Mouse (Mus musculus): ENCODE measurements at regions not wholly inside any gene's neighbourhood (a gene's known extent, or its start where the extent isn't known, plus 50 kb on each side); places are given as distances from the start of the nearest gene placed in this dataset.
A peak's percentile ranks its signal among the peaks of the same experiment; 100 is the strongest.

DNA sequence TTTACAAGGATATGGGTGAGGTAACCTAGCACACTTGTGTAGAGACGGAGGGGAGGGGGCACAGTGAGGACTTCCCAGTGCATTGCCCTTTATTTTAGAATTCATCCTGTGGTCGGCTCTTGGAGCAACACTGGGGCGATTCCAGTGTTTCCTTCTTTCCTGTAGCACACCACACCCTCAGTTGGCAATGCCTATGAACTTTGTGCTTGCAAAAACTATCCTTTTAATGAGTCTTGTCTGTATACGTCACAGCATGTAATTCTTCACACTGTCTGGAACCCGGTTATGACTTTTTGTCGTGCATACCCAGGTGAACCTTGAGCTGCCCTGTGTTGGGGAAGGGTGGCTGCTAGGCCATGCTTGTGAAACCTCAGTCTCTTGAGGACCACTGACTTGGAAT is 504.1 kb upstream of the Klf4 start:
- DNase-seq, result no peak

DNA sequence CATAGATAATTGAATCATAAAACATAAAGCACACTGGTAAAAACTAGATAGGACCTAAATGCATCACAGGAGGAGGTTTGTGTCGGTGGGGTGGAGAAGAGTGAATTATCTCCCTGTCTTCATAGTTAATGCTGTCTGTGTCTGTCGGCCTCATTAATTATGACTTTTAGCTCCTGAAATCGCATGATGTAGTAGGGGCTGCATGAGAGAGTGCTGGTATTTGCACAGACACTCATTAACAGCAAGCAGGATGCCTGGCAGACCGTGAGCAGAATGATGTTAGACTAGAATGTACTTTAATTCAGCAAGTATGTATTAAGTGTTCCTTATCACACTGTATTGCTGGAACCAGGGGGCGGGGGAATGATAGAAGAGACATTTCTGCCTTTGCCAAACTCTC is 503.3 kb upstream of the Klf4 start:
- no peak for DNase-seq

DNA sequence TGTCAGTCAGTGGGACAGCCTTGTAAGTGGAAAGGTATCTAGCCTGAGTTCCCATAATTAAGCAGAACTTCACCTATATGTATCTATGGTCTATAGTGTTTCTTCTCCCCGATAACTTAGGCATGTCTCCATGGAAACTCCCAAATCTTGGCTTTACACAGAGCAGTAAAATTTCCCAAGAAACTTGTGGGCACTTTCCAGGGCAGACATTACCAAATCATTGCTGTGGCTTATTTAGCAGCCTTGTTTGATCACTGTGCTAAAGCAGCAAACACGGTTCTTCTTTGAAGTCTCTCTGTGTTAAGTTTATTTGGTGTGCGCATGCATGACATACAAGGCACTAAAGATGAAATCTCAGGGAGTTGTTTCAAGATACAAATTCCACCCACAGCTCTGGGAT is 496.2 kb upstream of the Klf4 start:
- DNase-seq, result no peak

DNA sequence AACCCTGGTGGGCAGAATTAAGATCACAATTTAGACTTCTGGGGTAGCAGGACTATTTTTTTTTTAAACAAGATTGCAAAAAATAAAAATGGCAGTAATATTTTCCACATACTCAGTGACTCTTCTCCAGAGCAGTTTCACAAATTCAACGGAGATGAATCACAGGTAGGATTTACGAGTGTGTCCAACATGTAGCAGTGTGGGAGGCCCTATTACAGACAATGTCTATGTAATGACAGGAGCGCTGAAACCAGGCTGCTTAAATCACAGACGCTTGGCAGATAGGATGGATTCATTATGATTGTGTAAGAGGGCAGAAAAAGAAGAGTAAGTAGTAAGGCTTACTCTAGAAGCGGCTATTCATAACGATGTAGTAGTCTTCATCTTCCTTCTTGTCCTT is 495.0 kb upstream of the Klf4 start:
- no peak for DNase-seq

DNA sequence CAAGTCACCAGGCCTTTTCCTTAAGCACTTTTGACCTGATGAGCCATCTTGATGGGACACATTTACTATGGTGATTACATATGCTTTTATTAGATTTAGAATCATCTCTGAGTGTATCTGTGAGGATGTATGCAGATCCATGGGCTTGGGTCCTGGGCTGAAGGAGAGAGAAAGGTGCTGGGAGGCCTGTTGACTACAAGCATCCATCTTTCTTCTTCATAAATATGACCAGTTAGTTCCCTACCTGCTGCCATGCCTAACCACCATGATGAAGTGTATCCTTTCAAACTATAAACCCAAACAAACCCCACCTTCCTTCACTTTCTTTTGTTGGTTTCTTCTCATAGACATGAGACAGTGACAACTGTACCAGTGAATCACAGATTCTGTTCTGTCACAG is 492.2 kb upstream of the Klf4 start:
- DNase-seq, result no peak

DNA sequence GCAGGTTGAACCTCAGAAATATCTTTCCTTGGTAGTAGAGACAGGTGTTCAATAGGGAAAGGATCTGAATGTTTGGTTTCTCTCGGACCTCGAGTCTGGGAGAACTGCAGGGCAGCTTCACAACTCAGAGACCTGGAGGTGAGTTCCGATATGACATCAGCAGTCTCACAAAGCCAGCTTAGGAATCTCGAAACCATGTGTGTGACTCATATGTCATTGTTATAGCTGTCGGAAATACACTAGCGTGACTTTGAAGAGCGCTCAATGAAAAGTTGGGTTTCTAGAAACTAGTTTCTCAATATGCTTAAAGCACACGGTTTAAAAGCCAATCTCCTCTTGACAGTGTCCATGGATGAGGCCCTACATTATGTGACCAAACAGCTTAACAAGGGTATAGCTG is 485.9 kb upstream of the Klf4 start:
- no peak for DNase-seq

DNA sequence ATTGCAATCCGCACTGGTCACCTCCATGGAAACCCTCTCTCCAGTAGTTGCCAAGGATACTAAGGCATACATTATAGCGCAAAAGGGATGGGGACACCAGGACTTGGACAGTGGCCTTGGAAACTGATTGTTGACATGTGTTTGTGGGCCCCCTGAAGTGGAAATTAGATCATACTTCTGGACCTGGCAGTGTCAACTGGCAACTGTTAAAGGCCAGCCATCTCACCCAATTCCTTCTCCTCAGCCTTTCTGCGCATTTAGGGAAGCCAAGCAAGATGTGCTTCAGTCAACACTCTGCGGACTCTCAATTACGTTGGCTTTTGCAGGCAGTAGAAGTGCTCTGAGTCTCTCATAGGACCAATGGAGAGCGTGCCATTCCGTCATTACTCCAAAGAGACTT is 483.2 kb upstream of the Klf4 start:
- DNase-seq, result no peak

DNA sequence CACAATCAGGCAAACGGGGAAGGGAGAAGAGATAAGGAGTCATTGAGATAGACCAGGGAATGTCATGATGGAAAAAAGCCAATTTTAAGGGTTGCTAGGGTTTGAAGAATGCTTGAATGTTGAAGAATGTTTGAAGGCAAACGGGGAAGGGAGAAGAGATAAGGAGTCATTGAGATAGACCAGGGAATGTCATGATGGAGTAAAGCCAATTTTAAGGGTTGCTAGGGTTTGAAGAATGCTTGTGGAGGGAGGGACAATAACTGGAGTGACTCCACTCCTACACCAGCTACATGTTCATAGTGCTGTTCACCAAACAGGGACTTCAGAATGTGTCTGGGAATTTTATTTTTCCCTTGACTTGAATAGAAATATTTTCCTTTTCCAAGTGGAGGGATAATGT is 476.0 kb upstream of the Klf4 start:
- no peak for DNase-seq

DNA sequence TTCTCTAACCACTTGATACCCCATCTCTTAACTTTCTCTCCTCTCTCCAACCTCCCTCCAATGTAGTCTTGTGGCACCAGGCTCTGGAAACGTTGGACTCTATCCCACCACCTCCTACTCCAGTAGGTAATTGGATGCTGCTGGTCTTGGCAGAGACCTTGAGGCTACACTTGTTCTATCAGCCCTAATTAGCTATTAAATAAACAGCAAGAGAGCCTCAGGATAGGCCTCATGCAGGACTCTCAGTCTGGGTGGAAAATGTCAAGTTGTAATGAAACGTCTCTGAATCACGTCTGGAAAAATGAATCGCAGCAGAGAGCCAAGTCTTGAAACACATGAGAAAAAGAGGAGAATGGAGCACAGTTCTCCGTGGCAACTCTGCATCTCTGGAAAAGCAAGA is 472.0 kb upstream of the Klf4 start:
- DNase-seq, result no peak

DNA sequence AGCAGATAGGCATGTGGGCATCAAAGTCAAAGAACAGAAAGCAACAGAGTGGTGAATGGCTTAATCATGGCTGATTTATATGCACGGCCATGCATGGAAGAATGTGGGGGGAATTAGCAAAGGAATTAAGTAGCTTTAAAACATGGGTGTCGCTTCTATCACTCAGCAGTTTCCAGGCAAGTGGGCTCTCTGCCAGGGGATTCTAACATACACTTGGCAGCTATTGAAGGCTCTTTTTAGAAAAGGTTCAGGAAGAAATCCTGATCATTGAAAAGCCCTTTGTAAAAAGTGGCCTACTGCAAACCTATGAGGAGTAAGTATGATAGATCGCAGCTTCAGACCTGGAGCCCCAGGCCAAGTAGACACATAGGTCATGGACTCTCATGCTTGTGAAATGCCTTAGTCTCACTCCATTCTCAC is 469.1 kb upstream of the Klf4 start:
- DNase-seq, result no peak

DNA sequence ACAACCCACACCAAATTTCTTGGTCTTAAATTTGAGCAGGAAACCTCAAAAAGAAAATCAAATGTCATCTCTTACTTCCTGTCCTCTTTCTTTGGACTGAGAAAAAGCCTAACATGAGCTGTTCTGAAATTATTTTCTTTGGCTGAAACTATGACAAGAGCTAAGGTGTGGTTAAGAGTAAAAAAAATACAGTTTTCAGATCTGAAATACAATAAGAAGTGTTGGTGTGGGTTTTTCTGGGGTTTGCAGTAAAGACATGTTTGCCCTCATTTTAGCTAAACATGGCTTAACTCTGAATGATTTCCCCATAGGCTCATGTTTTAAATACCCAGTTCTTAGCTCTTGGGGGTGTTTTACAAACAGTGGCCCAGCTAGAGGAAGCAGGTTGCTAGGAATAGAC is 451.8 kb upstream of the Klf4 start:
- DNase-seq, result no peak

DNA sequence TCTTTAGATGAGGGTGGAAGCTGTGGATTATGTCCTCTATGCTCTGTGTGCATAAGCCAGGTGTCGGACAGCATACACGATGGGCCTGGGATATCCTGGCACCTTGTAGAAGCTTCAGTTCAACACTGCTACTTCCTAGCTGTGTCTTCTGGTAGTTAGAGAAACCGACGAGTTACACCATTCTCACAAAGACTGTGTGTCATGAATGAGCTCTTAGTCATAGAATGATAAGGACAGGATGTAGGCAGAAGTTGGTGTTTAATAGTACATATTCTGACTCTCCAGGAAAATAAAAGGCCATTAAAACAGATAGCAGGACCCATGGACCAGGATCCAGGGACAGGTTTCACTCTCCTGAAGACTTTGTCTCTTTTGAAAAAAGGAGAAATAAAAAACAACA is 446.3 kb upstream of the Klf4 start:
- no peak for DNase-seq

DNA sequence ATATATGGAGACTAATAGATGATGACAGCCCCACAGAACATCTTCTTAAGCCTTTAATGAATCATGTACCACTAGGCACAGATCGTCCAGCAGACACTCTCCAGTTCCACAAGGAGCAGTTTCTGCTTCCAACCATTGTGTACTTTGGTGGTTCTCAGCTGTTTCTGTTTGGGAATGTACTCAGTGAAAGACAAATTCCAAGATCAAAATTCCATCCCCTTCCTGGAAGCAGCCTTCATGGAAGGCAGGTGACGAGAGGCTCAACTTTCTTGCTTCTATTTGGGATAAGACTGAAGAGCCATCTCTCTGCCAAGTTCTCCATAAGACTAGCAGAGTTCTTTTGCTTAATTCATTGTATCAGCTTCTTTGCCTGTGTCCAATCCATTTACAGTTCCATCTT is 444.0 kb upstream of the Klf4 start:
- DNase-seq, result no peak

DNA sequence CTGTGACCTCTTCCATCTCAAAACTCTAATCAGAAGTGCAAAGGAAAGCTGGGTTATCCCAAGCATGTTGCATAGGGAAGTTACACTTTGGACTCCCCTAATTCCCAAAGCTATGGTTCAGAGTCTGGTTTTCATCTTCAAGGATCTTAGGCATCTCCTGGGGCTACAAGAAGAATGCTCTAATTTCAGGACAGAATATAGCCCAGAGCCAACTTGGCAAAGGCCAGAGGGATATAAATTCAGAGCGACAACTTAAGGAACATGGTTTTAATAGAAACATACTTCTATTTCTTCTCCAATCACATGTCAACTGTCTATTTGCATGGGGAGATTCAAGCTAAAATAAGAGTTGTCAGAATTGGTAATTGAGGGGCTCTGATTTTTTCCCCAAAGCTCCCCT is 441.4 kb upstream of the Klf4 start:
- DNase-seq, result no peak

DNA sequence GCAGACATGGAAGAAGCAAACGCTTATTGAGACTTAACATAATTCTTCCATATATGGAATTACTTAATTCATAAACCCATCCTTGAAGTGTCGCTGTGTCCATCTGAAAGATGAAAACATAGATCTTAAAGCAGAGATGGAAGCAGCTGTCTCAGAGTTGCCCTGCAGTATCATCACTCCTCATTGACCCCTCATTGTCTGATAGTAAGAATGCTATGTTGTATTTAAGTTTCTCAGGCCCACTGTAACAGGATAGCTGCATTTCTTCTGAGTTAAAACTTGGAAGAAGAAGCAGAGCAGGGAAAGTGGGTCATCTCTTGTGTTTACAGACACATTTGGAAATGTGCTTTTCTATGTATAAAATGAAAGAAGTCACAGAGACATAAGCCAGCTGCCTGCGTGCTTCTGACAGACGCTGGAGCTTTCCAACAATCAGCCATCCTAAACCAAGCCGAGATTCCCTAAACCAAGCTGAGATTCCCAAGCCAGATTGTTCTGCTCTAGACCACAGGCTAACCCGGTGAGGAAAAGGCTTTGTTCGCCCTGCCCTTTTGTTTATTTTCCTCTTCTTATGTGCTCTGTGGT is 440.1 kb upstream of the Klf4 start:
- DNase-seq, result peak; percentile 33 to 50

DNA sequence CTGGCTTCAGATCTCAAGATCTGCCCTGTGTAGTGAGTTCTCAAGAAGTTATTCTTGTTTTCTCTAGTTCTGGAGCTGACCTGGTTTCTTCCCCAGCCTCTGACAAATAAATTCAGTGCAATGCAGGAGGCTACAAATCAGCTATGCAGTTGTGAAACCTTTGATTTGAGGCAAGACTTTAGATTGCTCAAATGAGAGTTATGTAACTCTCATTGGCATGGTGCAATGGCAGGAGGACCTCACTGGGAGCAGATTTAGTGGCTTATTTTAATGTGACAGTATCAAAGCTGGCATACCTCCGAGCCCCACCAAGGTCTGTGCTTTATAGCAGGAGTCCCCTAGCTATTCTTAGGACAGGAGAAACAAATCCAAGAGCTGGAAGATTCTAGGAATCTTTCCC is 427.8 kb upstream of the Klf4 start:
- DNase-seq, result peak in 1 of 2 experiments; percentile 7

DNA sequence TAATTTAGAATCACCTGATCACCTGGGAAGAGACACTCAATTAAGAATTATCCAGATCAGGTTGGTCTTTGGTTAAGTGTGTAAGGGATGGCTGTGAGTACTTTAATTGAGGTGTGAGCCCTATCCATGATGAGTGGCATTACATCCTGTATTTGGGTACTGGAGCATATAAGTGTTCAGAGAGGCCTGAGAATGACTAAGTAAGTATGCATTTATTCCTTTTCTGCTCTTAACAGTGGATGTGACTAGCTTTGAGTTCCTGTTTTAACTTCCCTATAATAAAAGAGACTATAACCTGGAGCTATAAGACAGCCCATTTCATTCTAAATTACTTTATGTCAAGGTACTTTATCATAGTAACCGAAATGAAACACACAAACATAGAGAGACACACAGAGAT is 421.4 kb upstream of the Klf4 start:
- DNase-seq, result no peak

DNA sequence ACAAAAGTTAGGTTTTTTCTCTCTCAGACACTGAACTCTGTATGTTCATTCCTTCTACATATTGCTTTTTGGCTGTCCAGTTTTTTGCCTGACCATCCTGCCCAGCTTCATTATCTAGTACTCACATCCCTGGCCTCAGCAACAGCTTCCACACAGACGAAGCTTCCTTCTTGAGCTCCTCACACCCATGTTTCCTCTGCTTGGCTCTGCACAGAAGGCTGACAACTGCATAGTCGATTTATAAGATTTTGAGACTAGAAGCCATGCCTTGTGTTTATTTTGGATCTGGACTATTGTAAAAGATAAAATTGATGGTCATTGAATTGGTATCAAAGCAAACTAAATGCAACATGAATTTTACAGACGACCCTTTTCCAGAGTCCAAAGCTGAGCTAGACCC is 420.0 kb upstream of the Klf4 start:
- no peak for DNase-seq

DNA sequence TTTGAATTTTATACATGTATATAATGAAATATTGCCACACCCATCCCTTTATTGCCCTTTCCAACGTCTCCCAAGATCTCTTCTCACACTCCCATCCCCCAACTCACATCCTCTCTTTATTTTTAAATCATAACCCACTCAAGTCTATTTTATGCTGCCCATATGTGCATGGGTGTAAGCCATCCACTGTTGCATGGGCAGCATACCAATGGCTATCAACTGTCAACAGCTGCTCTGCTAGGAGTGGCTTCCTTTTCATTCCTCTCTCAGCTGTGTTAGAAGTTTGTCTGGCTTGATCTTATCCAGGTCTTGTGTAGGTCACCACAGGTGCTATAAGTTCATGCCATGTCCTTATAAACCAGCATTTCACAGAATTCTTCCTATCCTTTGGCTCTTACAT is 409.2 kb upstream of the Klf4 start:
- no peak for DNase-seq

DNA sequence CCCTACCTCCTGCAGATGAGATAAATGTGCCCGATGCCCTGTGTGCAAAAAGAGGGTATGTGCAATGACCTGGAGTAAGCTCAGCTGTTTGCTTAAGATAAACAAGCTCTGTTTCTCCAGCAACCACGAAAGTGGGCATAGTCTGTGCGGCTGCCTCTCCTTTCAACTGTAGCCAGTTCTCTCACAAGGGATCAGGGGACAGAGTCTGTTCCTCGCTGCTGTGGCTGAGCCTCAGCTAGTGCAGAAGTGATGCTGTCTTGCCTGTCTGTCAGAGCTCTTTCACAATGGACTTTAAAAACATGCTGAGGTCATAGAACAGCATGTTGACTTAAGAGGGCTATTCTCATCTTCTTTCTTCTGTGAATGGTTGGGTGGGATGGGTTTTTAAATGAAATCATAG is 406.1 kb upstream of the Klf4 start:
- no peak for DNase-seq

DNA sequence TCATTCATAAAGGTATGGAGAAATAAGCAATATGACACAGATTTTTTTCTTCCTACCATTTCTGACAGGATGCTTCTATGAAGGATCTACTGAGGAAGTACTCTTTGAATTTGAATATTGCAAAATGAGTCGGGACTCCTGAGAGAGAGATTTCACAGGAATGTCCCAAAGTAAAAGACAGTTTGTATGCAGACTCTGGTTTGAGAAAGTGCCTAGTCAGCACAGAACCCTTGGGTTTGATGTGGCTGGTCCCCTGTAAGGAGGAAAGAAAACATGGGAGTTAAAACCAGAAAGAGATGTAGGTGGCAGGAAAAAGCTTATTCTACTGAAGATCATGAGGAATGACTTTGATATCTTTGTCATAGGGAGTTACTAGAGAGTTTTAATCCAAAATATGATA is 405.6 kb upstream of the Klf4 start:
- no peak for DNase-seq

DNA sequence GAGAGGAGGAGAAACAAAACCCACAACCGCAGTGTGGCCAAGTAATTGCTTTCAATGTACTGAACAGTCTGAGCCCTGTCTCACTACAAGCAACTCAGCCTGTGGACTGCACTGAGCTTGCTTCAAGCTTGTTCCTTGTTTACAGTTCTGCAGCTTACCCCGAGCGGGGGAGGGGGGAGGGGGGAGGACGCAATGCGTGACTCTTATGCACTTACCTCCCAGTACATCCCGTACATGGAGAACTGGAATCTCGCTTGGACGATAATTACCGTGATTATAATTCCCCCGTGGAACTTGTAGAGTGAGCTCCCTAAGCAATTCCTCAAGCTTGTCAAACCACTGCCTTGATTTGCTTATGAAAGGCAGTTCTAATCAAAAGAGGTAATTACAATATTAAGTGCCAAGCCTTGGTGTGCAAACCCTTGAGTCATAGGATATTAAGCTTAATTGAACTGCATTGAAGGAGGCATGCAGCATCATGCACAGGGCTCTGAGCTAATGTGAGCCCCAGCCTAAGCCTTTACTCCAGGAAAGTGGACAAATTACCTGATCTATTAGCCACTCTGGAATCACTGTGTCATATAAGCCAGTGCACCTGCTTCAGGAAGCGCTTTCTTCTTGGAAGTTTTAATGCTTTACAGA is 397.0 kb upstream of the Klf4 start:
- DNase-seq, result no peak

DNA sequence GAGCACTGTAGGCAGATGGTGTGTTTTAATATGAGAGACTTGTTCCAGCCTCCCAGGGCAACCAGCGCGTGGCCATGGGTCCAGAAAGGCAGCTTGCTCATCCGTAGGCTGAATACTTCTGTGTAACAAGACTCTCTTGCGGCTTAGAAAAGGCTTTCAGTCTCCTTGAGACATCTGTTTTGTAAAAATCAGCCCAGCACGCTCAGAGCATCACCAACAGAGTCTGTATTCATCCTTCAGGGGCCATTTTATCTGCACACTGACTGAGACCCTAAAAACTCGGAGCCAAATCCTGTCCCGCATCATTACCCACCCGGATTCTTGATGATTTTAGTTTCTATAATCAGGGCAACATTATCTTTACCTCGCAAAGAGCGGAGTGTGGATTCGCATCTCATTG is 396.4 kb upstream of the Klf4 start:
- DNase-seq, result no peak

DNA sequence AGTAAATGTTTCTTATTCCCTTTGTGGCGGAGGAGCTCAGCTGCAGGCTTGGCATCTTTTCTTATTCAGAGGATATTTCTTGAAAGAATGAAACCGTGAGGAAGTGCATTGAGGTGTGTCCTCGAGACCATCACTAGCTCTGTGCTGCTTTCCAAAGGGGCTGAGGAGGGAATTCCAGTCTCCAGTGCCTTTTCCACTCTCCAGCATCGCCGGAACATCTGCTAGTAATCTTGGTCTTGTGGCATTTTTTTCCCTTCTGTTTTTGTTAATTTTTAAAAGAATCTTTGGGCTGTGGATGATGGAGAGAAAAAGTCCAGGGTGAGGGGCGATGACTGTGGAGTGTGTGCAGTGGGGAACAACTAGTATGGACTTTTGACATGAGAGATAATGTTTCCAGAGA is 395.9 kb upstream of the Klf4 start:
- DNase-seq, result no peak

DNA sequence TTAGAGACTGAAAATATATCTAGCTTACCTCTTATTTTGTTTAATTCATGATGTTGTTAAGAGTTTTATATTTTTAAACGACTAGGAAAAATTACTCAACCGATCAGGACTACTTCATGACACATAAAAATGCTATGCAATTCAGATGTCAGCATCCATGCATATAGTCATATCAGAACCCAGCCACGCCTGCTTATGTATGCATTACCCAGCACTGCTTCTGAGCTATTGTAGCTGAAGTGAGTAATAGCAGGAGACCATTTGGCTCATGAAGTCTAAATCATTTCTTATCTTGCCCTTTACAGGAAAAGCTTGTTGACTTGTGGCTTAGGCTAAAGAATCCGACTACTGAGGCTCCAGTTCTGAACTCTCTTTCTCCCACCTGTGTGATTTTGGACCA is 395.1 kb upstream of the Klf4 start:
- no peak for DNase-seq

DNA sequence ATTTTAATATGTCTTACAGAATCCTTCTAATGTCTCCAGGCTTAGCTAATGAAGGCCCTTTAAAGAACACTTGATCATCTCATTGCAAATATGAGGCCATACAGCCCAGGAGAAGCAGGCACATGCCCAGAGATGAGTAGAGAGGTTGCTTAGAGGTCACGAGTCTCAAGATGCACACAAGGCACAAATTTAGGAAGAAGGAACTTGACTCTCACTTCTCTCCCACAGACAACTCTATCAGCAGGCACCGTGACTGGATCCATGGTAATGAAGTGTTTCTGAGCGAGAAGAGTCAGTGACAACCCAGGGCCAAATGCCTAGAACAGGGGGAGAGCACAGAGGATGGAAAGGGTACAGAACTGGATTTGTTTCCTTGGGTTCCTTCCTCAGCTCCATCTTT is 392.7 kb upstream of the Klf4 start:
- DNase-seq, result no peak

Measured in lung, postnatal 4 days (tissue).